Mouse (Mus musculus): ENCODE measurements around the gene Cnot8.

- no peak for TF ChIP-seq POLR2A (IDR thresholded peaks at IDR 0.05; ENCODE audit: borderline replicate concordance, control insufficient read depth, low read depth, low read length)
- no peak for TF ChIP-seq CTCF (IDR thresholded peaks at IDR 0.05; ENCODE audit: control insufficient read depth, insufficient read depth, low read length)
Observed at GRCm38 (mm10) chr11:58117044-58117652, 13.2 kb downstream of the Cnot8 start.
